Mouse (Mus musculus) lung, embryonic 15.5 days (tissue): Measurements from ENCODE around the gene Cdyl2. TPM values are rescaled to one million over a fixed set of nuclear protein-coding genes. Genes with fewer than 3 reads are reported as not detected.

Source experiments
- ATAC-seq: fragments of 200-750 bp; cut with Nextera tagmentation; 2 replicates; pipeline ENCODE4 v1.8.0; 2017; ENCODE audit warnings: moderate number of reproducible peaks, borderline replicate concordance; ENCODE audit not compliant: low FRiP score, low TSS enrichment; ENCODE audit errors: extremely low read depth
- H3K27ac ChIP-seq: fragments of 300-500 bp; sonication (generic); 2 replicates; pipeline ENCODE4 v1.5.1; 2015; ENCODE audit warnings: moderate library complexity, mild to moderate bottlenecking, inconsistent platforms
- H3K27me3 ChIP-seq: fragments of 300-500 bp; sonication (generic); 2 replicates; pipeline ENCODE4 v1.6.1; 2015; ENCODE audit warnings: inconsistent platforms
- H3K36me3 ChIP-seq: fragments of 300-500 bp; sonication (generic); 2 replicates; pipeline ENCODE4 v1.6.1; 2015; ENCODE audit warnings: inconsistent platforms
- H3K4me1 ChIP-seq: fragments of 300-500 bp; sonication (generic); 2 replicates; pipeline ENCODE4 v1.6.1; 2015; ENCODE audit warnings: inconsistent platforms
- H3K4me2 ChIP-seq: fragments of 300-500 bp; sonication (generic); 2 replicates; pipeline ENCODE4 v1.6.1; 2015; ENCODE audit warnings: inconsistent platforms, mild to moderate bottlenecking, moderate library complexity
- H3K4me3 ChIP-seq: fragments of 300-500 bp; sonication (generic); 2 replicates; pipeline ENCODE4 v1.5.1; 2015; ENCODE audit warnings: mild to moderate bottlenecking, inconsistent platforms
- H3K9ac ChIP-seq: fragments of 300-500 bp; sonication (generic); 2 replicates; pipeline ENCODE4 v1.6.1; 2015; ENCODE audit warnings: inconsistent platforms
- H3K9me3 ChIP-seq: fragments of 300-500 bp; sonication (generic); 2 replicates; pipeline ENCODE4 v1.6.1; 2016; ENCODE audit warnings: inconsistent platforms
- WGBS: fragments of 180-500 bp; shearing (Covaris S2); methylation state at CpG from one replicate; pipeline ENCODE4 v1.1.7; 2015; 5-methylcytosine and 5-hydroxymethylcytosine counted together
- polyA plus RNA-seq: library from polyadenylated mRNA; unstranded; fragments of >200 nt; fragmentation: Nextera tagmentation; extraction: Ambion mirVana; gene quantifications from 2 replicates; pipeline ENCODE4 v1.2.1, GENCODE M21; 2015

Cdyl2 gene
- polyA plus RNA-seq, 1 experiment from 2014 or later = 6.9 TPM

GRCm38 (mm10) chr8:116617891-116618290, 114.9 kb downstream of the Cdyl2 start:
- 69% methylated on average over 4 of the region's 4 CpGs for WGBS
- no peaks in the 10 kb centered on the region for H3K27me3 ChIP-seq
- H3K4me1 ChIP-seq = peaks cover 11% of the 10 kb centered on the region
- no peak overlapping the region for H3K4me3 ChIP-seq
- no peak overlapping the region for H3K4me2 ChIP-seq
- H3K27ac ChIP-seq = no peak overlapping the region
- ATAC-seq = no peak
- no peak overlapping the region for H3K9ac ChIP-seq
- no peaks in the 10 kb centered on the region for H3K36me3 ChIP-seq
- H3K9me3 ChIP-seq = no peaks in the 10 kb centered on the region

GRCm38 (mm10) chr8:116616369-116616768, 116.4 kb downstream of the Cdyl2 start:
- H3K4me3 ChIP-seq = no peak overlapping the region
- no peak overlapping the region for H3K27ac ChIP-seq
- no peaks in the 10 kb centered on the region for H3K9me3 ChIP-seq
- no peaks in the 10 kb centered on the region for H3K27me3 ChIP-seq
- no peak for ATAC-seq
- no peaks in the 10 kb centered on the region for H3K36me3 ChIP-seq
- H3K4me2 ChIP-seq = no peak overlapping the region
- no peak overlapping the region for H3K9ac ChIP-seq
- peaks cover 5% of the 10 kb centered on the region for H3K4me1 ChIP-seq

- Histone ChIP-seq H3K4me2 (no peak overlapping the region), H3K9ac (no peak overlapping the region), H3K27ac (no peak overlapping the region), H3K4me3 (no peak overlapping the region), H3K9me3 (no peaks in the 10 kb centered on the region), H3K36me3 (no peaks in the 10 kb centered on the region), H3K27me3 (no peaks in the 10 kb centered on the region), H3K4me1 (no peaks in the 10 kb centered on the region)
- 78% methylated on average over 7 of the region's 7 CpGs for WGBS
- ATAC-seq = no peak
These were observed 117.9 kb downstream of the Cdyl2 start for GRCm38 (mm10) chr8:116614901-116615300.

- Histone ChIP-seq H3K36me3 (no peaks in the 10 kb centered on the region), H3K4me2 (no peak overlapping the region), H3K27me3 (no peaks in the 10 kb centered on the region), H3K4me1 (no peaks in the 10 kb centered on the region), H3K9ac (no peak overlapping the region), H3K4me3 (no peak overlapping the region), H3K27ac (no peak overlapping the region), H3K9me3 (peaks cover 5% of the 10 kb centered on the region; the same call in 1 of the 2 replicates)
- WGBS = 45% methylated on average over 13 of the region's 13 CpGs
- no peak for ATAC-seq
These were observed 126.6 kb downstream of the Cdyl2 start for GRCm38 (mm10) chr8:116606171-116606570.

GRCm38 (mm10) chr8:116602806-116603205, 130.0 kb downstream of the Cdyl2 start:
- H3K4me2 ChIP-seq = no peak overlapping the region
- no peak for ATAC-seq
- 96% methylated on average over 4 of the region's 4 CpGs for WGBS
- peaks cover 5% of the 10 kb centered on the region; the same call in 1 of the 2 replicates for H3K9me3 ChIP-seq
- H3K4me1 ChIP-seq = no peaks in the 10 kb centered on the region
- no peak overlapping the region for H3K4me3 ChIP-seq
- no peak overlapping the region for H3K27ac ChIP-seq
- H3K9ac ChIP-seq = no peak overlapping the region
- H3K27me3 ChIP-seq = no peaks in the 10 kb centered on the region
- H3K36me3 ChIP-seq = no peaks in the 10 kb centered on the region

GRCm38 (mm10) chr8:116599728-116600127, 133.1 kb downstream of the Cdyl2 start:
- ATAC-seq = no peak

GRCm38 (mm10) chr8:116591226-116591625, 141.6 kb downstream of the Cdyl2 start:
- no peaks in the 10 kb centered on the region for H3K36me3 ChIP-seq
- no peak overlapping the region for H3K27ac ChIP-seq
- H3K9ac ChIP-seq = no peak overlapping the region
- H3K4me2 ChIP-seq = no peak overlapping the region
- H3K4me3 ChIP-seq = no peak overlapping the region
- H3K27me3 ChIP-seq = no peaks in the 10 kb centered on the region
- no peaks in the 10 kb centered on the region for H3K9me3 ChIP-seq
- ATAC-seq = no peak
- WGBS = 64% methylated on average over 10 of the region's 10 CpGs
- H3K4me1 ChIP-seq = no peaks in the 10 kb centered on the region

More at GRCm38 (mm10) chr8:116599728-116600127, 133.1 kb downstream of the Cdyl2 start:
- WGBS = 71% methylated on average over 6 of the region's 6 CpGs
- Histone ChIP-seq H3K36me3 (no peaks in the 10 kb centered on the region), H3K9ac (no peak overlapping the region), H3K4me3 (no peak overlapping the region), H3K9me3 (peaks cover 5% of the 10 kb centered on the region; the same call in 1 of the 2 replicates), H3K27ac (no peak overlapping the region), H3K27me3 (no peaks in the 10 kb centered on the region), H3K4me1 (no peaks in the 10 kb centered on the region), H3K4me2 (no peak overlapping the region)

- Histone ChIP-seq H3K4me3 (no peak overlapping the region), H3K27ac (no peak overlapping the region), H3K4me2 (no peak overlapping the region), H3K4me1 (no peaks in the 10 kb centered on the region), H3K9ac (no peak overlapping the region), H3K36me3 (no peaks in the 10 kb centered on the region), H3K27me3 (no peaks in the 10 kb centered on the region), H3K9me3 (no peaks in the 10 kb centered on the region)
- 64% methylated on average over 4 of the region's 4 CpGs for WGBS
- ATAC-seq = no peak
These were observed 142.2 kb downstream of the Cdyl2 start for GRCm38 (mm10) chr8:116590546-116590945.

GRCm38 (mm10) chr8:116590106-116590505, 142.7 kb downstream of the Cdyl2 start:
- Histone ChIP-seq H3K36me3 (no peaks in the 10 kb centered on the region), H3K4me2 (no peak overlapping the region), H3K4me3 (no peak overlapping the region), H3K9me3 (no peaks in the 10 kb centered on the region), H3K27me3 (no peaks in the 10 kb centered on the region), H3K4me1 (no peaks in the 10 kb centered on the region), H3K27ac (no peak overlapping the region), H3K9ac (no peak overlapping the region)
- no peak for ATAC-seq
- 69% methylated on average over 14 of the region's 14 CpGs for WGBS

GRCm38 (mm10) chr8:116587616-116588468, 144.9 kb downstream of the Cdyl2 start:
- Histone ChIP-seq H3K9ac (no peak overlapping the region), H3K36me3 (no peaks in the 10 kb centered on the region), H3K27me3 (no peaks in the 10 kb centered on the region), H3K9me3 (no peaks in the 10 kb centered on the region), H3K4me1 (no peaks in the 10 kb centered on the region), H3K4me3 (no peak overlapping the region), H3K4me2 (peak overlapping the region; percentile 17; the same call in 1 of the 2 replicates), H3K27ac (no peak overlapping the region)
- no peak for ATAC-seq
- 71% methylated on average over 19 of the region's 19 CpGs for WGBS

- Histone ChIP-seq H3K4me1 (no peaks in the 10 kb centered on the region), H3K36me3 (no peaks in the 10 kb centered on the region), H3K9me3 (no peaks in the 10 kb centered on the region), H3K4me3 (no peak overlapping the region), H3K4me2 (no peak overlapping the region), H3K27me3 (no peaks in the 10 kb centered on the region), H3K27ac (no peak overlapping the region), H3K9ac (no peak overlapping the region)
- ATAC-seq = no peak; the same call in 1 of the 2 replicates
- 63% methylated on average over 11 of the region's 11 CpGs for WGBS
These were observed 151.3 kb downstream of the Cdyl2 start for GRCm38 (mm10) chr8:116581318-116582019.

- no peaks in the 10 kb centered on the region for H3K4me1 ChIP-seq
- WGBS = 84% methylated on average over 2 of the region's 2 CpGs
- H3K4me3 ChIP-seq = no peak overlapping the region
- 0 out of 2 replicates have a peak, but pooled peaks cover 5% of the 10 kb centered on the region for H3K36me3 ChIP-seq
- ATAC-seq = no peak
- no peak overlapping the region for H3K4me2 ChIP-seq
- H3K9ac ChIP-seq = no peak overlapping the region
- no peak overlapping the region for H3K27ac ChIP-seq
- H3K9me3 ChIP-seq = no peaks in the 10 kb centered on the region
- no peaks in the 10 kb centered on the region for H3K27me3 ChIP-seq
These were observed 156.1 kb downstream of the Cdyl2 start for GRCm38 (mm10) chr8:116576732-116577131.
